Mouse (Mus musculus) frontal cortex, postnatal 10 days (tissue): ENCODE measurements at regions not wholly inside any gene's neighbourhood (a gene's known extent, or its start where the extent isn't known, plus 50 kb on each side); places are given as distances from the start of the nearest gene placed in this dataset.

Experiments
- DNase-seq, 2 experiments: peaks; one replicate each; pipeline ENCODE4 v3.0.0; 2022; ENCODE audit warnings: low spot score in 2 of 2, mixed read lengths in 1 of 2

DNA sequence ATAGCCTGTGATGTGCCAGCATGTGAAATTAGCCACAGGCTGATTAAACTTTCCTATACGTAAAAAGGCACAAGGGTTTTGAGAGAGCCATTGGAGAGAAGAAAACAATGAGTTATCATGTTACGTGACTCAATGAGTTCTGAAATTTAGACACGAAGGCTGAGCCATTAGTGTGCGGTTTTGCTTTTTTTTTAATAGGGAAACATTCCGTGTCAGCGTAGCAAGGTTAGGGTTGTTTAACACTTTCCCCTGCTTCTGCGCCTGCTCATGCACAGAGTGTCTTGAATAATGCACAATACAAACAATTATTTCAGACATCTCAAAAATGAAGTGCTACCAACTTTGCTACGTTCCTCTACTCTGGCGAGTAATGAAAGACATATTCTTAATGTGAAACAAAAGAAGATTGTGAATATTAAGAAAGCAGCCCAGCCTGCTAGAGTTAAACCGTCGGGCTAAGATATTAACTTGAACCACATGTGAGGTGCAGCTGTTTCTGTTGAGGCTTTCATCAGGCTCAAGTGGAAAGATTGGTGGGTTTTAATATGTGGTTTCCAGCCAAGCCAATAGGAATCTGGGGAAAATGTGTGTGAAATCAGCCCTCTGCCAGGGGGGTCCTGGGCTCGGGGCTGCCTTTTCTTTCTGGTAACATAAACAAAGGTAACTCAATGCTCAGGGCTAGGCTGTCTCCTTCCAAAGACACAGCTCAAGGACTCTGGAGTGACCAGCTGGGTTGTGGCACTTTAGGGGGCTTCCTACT lies 287.2 kb downstream of the Slc4a3 start:
- no peak for DNase-seq

DNA sequence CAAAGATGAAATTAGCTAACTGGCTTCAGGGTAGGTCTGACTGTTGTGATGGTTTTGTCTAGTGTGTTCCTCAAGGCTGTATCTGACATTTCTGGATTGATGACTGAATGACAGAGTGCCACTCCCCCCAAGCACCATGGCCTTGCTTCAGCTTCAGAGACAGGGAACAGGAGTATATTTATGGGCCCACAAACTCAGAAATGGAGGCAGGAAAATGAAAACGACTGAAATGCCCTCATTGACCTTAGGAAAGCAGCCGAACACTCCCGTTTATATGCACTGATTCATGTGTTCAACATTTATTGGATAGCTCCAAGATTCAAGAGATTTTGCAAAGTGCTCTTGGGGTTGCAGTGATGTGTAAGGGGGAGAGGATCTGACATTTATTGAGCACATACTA lies 288.3 kb downstream of the Slc4a3 start:
- DNase-seq = no peak

DNA sequence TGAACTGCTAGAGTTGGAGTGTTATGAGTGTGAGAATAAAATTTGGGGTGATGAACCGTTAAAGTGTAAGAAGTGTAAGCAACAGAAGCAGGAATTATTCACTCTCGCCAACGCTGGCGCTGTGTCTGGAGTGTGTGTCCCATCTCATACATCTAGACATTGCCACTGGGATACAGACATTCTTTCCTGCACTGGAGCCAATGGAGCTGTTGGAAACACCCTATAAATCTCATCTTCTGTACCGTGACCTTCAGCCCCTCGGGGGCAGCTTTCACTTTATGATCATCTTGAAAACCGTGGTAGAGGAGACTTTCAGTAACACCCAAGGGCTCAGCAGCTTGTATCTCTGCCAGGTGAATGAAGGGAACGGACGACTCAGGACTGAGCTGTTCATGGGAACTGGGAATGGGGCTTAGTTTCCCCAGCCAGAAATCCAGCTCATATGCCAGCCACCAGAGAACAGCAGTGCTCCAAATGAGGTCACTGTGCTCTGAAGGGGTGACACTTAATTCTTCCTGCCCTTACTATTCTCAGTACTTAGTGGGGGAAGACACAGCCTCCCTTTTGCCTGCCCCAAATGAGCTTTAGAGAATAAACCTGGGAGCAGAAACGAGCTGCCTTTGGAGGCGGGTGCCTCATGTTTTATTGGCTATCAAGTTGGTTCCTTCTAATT lies 293.6 kb downstream of the Slc4a3 start:
- no peak for DNase-seq

DNA sequence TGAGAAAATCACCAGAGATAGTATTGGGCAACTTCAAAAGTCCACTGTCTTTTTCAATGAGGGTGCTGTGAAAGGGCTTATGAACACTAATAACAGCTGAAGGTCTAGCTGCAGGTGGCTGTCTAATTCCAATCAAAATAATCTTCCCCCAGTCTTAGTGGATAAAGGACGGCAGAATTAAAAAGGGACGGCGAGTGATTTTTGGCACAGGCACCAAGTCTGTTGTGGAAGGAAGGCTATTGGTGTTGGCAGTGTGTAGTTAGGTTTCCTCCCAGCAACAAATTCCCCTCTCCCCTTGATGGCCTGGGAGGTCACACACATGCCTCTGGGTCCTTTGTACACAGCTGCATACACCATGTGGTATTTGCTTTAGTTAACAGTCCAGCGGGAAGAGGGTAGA lies 296.3 kb downstream of the Slc4a3 start:
- no peak for DNase-seq

DNA sequence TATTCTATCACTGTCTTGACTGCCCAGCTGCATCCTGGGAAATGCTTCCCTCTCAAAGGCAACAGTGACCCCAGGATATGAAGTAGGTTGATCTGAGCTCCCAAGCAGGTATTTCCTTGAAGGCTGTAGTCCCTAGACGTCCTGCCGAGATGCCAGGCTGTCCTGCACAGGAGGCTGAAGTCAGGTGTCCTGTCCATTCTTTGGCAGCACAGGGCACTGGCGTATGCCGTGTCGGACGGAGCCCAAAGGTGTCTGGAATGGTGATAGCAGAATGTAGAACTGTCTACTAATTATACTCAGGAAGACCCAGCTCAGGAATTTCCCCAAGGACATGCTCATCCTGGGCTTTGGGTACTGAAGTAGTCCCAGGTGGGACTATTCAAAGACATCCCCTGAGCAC lies 297.3 kb downstream of the Slc4a3 start:
- DNase-seq = no peak

DNA sequence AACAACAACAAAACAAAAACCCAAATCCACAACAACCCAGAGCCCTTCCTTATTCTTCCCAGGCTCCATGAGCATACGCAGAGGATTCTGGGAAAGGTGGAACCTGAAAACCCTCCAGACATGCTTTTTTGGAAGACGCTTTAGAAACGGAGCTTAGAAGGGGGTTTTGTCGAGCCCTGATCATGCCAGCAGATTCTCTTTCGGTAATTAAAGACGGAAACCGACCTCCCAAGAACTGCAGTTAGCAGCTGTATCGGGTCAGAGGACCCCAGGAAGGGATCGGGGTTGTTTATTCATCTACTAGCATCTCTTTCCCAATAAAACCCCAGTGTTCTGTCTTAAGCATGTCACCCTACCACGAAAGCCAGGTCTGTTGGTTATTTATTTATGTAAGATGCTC lies 298.1 kb downstream of the Slc4a3 start:
- no peak for DNase-seq

DNA sequence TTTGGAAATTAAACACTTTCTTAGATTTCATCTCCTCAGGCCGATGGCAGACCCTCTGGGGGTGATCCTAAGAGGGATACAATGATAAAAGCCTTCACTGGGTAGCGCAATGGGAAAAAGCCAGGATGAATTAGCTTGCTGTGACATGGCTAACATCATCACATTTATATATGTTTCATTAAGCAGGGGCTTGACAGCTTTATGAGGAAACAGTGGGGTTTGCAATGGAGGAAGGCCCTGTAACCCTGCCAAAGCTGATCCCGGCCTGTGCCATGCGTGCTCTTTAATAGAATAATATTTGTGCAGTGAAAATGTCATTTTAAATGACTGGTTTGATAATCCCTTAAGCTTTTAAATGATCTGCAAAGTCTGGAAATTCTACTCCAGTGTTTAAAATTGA lies 298.5 kb downstream of the Slc4a3 start:
- no peak for DNase-seq

DNA sequence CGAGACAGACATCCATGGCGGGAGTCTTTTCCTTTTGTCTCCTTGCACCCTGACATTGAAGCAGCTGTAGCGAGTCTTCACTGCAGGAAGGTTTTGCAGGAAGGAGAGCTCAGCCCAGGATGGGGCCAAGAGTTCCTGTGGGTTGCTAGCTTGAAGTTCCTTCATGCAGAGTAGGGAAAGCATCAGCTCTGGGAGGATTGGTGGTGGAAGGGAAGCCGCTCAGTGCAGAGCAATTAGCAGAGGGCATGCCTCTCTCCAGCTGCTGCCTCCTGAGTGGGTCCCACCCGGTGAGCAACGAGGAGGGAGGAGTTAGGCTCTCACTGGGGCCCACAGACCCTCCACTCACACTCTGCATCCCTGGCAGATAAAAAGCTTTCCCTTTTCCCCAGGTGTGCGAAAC lies 298.9 kb downstream of the Slc4a3 start:
- no peak for DNase-seq

DNA sequence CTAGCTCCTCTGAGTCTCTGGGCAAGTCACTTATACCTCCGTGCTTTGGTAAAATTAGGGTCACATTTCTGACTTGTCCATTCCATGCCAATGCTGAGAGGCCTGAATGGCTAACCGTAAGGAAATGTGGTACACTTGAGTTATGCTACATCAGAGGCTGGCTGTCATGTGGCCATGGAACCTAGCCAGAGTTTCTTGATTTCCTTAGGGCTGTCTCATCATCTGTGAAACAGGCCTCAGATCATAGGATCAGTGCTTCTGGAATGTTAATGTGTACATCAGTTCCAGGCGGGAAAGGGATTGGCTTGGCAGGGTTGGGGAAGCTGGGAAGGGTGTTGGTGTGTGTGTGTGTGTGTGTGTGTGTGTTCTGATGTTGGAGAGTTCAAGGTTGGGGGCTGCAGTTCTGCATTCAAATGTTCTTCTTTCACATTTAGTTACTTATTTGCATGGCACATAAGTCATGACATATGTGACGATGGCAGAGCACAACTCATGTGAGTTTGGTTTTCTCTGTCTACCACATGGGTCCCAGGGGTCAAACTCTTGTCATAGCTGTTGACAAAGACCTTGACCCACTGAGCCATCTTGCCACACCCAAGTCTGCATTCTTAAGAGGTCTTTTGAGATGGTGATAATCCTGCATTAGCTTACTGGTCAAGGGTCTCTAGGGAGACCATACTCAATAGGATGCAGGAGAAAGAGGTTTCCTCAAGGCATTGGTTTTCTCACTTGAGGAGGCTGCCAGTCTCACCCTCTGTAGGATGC lies 299.9 kb downstream of the Slc4a3 start:
- DNase-seq = no peak

DNA sequence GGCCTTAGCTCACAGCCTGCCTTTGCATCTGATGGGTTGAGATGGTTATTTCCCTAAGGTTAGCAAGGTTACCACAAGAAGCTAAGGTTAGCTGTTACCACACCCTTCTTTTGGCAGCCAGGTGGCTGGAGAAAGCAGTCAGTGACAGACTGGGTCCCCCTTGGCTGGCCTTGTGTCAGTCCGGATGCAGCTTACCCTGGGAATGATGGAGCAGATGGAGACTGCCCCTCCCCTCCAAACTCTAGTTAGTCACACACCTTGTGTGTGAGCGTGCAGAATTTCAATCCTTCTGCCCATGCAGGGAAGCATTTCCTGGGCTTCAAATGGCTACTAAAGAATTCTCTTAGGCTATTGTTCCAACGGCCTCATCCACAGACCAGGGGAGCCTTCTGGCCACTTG lies 301.6 kb downstream of the Slc4a3 start:
- DNase-seq = no peak

DNA sequence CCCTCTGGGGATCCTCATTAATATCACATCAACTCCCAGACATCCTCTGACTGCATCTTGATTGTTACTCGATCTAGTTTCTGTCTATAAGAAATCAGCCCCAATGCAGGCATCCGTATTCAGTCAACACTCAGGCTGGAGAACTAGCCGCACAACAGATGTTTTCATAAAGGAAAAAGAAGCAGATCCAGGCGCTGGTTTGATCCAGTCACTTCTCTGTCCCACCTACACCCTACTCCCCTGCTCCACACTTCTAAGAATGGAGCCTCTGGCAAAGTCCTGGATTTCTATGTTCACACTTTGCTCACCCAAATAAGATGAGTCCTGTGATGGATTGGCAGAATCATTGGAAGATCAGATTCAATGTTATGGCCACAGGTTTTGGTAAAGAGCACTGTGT lies 302.4 kb downstream of the Slc4a3 start:
- no peak for DNase-seq

DNA sequence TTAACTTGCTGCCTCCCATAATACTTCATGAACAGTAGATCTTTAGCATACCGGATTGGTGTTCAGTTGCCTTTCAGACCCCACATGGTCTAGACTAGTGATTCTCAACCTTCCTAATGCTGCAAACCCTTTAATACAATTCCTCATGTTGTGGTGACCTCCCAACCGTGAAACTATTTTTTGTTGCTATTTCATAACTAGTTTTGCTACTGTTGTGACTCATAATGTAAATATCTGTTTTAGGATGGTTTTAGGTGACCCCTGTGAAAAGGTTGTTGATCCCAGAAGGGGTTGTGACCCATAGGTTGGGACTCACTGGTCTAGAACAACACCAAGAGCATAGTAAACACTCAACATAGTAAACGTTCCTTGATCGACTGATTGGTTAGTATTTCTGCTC lies 304.1 kb downstream of the Slc4a3 start:
- DNase-seq = no peak

DNA sequence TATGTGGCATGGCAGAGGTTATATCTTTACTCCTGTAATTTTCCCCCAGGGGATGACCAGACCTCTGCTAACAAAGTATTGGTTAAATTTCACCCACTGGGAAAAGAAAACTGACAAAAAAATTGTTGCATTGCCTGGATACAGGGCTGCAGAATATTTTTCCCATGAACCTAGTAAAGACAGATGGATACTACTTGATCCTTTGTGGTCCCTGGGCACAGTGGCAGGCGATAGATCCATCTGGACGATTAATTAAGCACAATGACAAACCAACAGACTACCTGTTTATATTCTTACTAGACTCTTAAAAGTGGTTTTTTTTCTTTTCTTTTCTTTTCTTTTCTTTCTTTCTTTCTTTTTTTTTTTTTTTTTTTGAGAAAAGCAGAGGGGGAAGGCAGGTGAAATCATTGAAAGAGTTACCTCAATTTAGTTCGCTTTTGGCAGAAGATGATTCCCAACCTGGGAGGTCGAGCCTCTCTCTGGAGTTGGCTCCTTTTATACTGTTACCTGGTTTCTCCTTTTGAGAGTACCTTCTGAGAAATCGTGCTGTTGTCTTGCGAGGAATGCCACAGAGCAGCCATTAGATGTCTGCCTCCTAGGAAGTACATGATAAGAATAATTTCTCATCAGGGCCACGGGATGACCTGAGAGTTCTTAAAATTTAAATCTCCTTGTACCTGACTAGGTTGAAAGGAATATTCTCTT lies 312.6 kb downstream of the Slc4a3 start:
- DNase-seq = no peak

DNA sequence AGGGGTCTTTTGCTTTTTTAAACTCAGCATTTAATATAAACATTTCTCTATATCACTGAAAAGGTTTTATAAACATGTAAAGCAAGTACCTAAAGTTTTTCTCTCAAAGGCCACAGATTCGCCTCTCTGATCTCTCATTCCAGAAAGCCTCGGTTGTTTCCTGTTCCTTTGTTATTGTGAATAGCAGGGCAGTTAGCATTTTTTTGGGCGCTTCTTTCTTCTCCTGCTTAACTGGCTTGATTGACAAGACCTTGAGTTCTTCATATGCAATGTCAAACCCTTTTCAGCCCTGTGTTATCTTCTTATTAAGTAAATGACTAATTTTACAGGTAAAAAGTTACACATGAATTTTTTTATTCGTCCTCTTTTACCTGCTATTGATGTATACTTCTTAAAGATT lies 316.7 kb downstream of the Slc4a3 start:
- no peak for DNase-seq

DNA sequence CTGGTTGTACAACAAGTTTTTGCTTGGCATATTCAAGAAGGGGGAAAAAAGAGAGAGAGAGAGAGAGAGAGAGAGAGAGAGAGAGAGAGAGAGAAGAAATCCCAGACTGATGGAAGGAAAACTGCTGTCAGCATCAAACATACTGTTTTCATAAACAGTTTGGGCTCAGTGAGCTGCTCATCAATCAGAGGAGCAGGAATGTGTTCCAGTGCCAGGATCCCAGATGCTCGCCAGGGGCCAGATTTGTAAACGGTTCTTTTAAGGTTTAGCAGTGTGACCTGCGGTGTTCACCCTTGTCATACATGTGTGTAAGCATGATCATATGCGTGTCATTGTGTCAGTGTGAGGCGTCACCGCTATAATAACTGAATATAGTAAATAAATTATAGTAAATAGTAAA lies 320.5 kb downstream of the Slc4a3 start:
- DNase-seq = no peak

DNA sequence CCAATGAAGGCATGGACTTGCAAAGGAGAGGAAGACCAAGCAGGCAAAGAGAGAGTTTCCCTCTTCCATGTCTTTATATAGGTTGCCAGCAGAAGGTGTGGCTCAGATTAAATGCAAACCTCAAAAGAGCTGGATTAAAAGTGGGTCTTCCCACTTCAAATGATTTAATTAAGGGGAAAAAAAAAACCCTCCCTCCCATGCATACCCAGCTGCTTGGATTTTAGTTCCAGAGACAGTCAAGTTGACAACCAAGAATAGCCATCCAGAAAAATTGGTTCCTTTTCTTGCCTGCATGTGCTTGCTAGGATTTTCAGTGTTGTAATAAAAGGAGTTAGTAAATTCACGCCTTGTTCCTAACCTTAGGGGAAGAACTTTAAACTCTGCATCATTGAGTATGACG lies 323.3 kb downstream of the Slc4a3 start:
- no peak for DNase-seq

DNA sequence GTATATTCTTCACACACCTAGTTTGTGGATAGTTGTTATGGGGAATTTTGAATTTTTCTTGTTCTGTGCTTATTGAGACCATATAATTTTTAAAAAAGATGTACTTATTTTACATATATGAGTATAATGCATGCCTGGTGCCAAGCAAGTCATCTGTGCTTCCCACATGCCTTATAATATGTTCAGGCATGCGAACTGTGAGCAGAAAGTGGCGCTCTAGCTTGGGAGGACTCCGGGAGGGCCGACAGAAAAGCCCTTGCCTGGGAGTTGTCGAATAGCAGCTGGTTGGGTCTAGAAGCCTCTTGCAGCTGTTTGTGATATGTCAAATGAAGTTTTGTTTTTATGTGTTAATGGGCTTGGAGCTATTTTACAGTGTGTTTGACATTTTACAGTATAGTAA lies 323.8 kb downstream of the Slc4a3 start:
- DNase-seq = no peak

DNA sequence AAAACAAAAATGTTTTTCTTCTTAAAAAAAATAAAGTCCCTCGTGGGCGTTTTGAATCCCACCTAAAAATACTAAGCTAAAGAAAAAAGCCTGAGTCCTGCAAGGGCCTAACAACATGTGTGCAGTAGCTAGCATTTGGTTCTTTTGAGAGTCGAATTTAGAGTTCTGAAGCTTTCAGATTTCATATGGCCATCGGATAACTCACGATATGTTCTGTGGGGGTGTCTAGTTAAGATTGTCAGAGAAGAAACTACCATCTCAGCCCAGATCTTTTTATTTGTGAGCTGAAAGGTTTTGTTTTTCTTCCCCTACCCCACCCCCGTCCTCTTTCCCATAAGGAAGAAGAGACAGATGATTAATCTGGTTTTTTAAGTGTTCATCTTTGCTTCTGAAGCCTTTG lies 327.8 kb downstream of the Slc4a3 start:
- DNase-seq = no peak

DNA sequence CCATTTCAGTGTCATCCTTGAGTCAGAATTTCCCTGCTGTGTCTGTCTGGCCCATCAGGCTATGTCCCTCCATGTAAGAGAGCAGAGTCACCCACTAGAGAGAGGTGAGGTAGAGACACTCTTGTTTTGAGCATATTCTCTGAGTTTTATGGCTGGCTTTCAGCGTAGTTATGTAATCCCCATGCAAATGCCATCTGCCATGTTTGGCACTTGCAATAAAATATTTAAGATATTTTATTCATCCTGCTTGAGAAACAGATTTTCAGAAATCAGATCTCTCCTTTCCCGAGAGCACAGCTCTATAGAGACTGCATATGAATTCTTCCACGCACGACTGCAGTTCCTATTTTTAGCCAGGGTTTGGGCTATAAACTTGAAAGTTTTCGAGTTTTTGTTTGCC lies 331.1 kb downstream of the Slc4a3 start:
- peak; percentile 12 to 14 for DNase-seq

DNA sequence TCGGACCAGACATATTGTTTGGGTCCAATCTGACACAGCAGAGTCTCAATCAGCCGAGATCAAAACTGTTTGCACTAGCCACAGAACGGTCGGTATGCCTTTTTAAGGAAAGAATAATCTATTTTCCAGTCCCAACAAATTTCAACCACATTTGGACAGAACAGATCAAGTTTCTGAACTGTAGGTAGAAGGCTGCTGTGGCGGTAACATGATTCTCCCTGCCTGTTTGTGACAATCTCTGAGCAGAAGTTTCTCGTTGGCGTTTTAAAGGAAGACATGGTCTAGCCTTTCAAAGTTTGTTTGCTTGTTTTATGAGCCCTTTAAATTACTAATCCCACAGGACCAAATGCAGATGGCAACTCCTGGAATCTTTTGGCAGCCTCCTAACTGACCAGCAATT lies 339.6 kb downstream of the Slc4a3 start:
- DNase-seq = no peak

DNA sequence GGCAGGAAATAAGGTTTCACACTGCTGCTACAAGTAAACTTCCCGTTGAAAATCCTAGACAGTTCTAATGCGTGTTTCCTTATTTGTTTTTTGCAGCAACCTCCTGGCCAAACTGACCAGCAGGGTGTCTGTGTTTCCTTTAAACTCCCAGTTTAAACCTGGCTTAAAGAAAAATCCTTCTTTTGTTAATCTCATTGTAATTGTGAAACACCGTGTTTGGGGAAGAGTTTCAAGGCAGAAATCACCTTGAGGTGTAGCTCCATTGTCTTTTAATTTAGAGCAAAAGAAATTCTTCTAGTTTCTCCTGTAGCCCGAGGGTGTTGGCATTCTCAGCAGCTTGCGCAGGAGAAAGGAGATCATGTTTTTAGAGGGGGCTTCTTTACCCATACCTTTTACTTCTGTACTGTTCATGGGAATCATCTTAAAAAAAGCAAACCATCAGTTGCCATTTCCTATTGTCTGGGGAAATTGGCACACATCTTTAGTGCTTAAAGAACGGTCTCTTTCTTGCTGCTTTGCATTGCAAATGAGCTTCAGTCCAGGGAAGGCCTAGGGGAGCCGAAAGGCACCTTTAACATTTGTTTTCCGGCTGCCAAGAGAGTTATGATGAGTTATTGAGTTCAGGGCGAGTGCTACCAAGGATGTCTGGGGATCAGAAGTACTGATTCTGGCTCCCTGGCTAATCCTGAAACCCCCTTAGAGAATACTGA lies 342.6 kb downstream of the Slc4a3 start:
- DNase-seq = no peak
